Mouse (Mus musculus) forebrain, embryonic 10.5 days (tissue): ENCODE results near the gene Lrp5. TPM values are rescaled to one million over a fixed set of nuclear protein-coding genes. Genes with fewer than 3 reads are reported as not detected.

Experiments used
- DNase-seq: peaks from one replicate; pipeline ENCODE4 v3.0.0-alpha.2; 2017; ENCODE audit warnings: low spot score; ENCODE audit errors: extremely low spot score
- H3K27ac ChIP-seq: fragments of 300-500 bp; sonication (generic); 2 replicates; pipeline ENCODE4 v1.5.1; 2016; ENCODE audit warnings: mild to moderate bottlenecking
- H3K27me3 ChIP-seq: fragments of 300-500 bp; sonication (generic); 2 replicates; pipeline ENCODE4 v1.6.1; 2016; ENCODE audit warnings: mild to moderate bottlenecking; ENCODE audit not compliant: poor library complexity, severe bottlenecking
- H3K36me3 ChIP-seq: fragments of 300-500 bp; sonication (generic); replicated peaks from 2 replicates; pipeline ENCODE4 v1.6.1; 2016; ENCODE audit warnings: mild to moderate bottlenecking, moderate library complexity
- H3K4me1 ChIP-seq: fragments of 300-500 bp; sonication (generic); 2 replicates; pipeline ENCODE4 v1.6.1; 2016
- H3K4me3 ChIP-seq: fragments of 300-500 bp; sonication (generic); 2 replicates; pipeline ENCODE4 v1.5.1; 2016; ENCODE audit warnings: mild to moderate bottlenecking, moderate library complexity
- H3K9me3 ChIP-seq: fragments of 300-500 bp; sonication (generic); 2 replicates; pipeline ENCODE4 v1.6.1; 2016; ENCODE audit warnings: mild to moderate bottlenecking, moderate library complexity
- WGBS: fragments of 180-500 bp; shearing (Covaris S2); methylation state at CpG from one replicate; pipeline ENCODE4 v1.1.7; 2016; 5-methylcytosine and 5-hydroxymethylcytosine counted together
- polyA plus RNA-seq: library from polyadenylated mRNA; unstranded; fragments of >200 nt; fragmentation: Nextera tagmentation; extraction: Ambion mirVana; gene quantifications from 2 replicates; pipeline ENCODE4 v1.2.1, GENCODE M21; 2016

Lrp5 gene
- polyA plus RNA-seq, 1 experiment from 2014 or later = 3.6 TPM

DNA sequence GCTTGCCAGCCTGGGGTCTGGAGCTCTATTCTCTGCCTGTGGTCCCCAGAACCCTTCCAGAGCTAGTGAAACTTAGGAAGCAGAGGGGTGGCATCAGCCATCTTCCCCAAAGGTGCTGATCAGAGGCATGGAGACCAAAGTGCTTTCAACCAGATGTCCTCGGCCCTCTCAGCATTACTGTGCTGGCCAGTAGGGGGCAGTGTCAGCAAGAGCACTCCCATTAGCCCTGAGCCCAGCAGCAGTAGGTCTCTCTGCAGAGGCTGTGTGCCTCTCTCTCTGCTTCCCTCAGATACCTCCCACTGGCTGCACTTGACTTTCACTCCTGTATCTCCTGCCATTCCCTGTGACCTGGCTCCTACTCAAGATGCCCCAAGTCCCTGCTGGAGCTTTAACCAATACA, 99.8 kb downstream of the Lrp5 start:
- DNase-seq = peak; percentile 47
- Histone ChIP-seq H3K27me3 (no peaks in the 10 kb centered on the region), H3K4me1 (no peaks in the 10 kb centered on the region), H3K4me3 (no peak overlapping the region), H3K27ac (no peak overlapping the region), H3K36me3 (peaks cover 87% of the 10 kb centered on the region), H3K9me3 (no peaks in the 10 kb centered on the region)
- 59% methylated on average over 1 of the region's 1 CpGs for WGBS

DNA sequence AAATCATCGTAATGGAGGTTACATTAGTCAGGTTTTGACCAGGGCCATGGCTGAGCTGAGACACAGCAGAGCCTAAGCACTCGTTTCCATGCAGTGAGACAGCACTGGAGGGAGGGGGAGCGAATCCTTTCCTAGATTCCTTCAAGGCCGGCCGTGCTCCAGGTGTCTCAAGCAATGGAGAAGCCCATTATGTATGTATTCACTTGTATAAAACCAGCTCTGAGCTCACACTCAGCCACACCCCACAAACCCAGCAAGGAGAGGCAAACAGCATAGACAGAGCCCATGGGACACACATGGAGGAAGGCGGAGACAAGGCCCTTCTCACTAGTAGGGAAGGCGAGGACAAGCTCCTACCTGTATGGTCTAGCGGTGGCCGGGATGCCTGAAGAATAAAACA, 100.3 kb downstream of the Lrp5 start:
- WGBS = 95% methylated on average over 9 of the region's 9 CpGs
- Histone ChIP-seq H3K4me1 (no peaks in the 10 kb centered on the region), H3K9me3 (no peaks in the 10 kb centered on the region), H3K27ac (no peak overlapping the region), H3K4me3 (no peak overlapping the region), H3K27me3 (no peaks in the 10 kb centered on the region), H3K36me3 (peaks cover 82% of the 10 kb centered on the region)
- no peak for DNase-seq

DNA sequence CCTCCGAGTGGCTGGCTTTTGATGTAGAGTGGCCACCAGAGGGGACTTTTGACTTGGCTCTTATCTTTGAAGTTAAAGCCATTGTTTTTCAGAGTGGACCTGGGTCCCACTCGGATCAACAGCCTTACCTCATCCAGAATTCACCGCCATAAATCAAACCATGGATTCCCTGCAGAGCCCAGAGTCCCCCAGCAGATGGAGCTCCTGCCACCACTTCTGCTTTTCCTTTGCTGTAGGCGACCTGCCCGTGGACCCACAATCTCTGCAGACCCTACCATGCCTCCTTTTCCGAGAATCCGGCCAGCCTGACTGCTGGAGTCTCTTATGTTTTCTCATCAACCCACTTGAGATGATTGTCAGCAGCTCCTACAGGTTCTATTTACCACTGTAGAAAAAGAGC, 105.0 kb downstream of the Lrp5 start:
- 34% methylated on average over 7 of the region's 7 CpGs for WGBS
- peak; percentile 48 for DNase-seq
- peaks cover 11% of the 10 kb centered on the region for H3K4me1 ChIP-seq
- no peaks in the 10 kb centered on the region for H3K9me3 ChIP-seq
- no peak overlapping the region for H3K27ac ChIP-seq
- H3K4me3 ChIP-seq = no peak overlapping the region
- peaks cover 36% of the 10 kb centered on the region for H3K36me3 ChIP-seq
- no peaks in the 10 kb centered on the region for H3K27me3 ChIP-seq

DNA sequence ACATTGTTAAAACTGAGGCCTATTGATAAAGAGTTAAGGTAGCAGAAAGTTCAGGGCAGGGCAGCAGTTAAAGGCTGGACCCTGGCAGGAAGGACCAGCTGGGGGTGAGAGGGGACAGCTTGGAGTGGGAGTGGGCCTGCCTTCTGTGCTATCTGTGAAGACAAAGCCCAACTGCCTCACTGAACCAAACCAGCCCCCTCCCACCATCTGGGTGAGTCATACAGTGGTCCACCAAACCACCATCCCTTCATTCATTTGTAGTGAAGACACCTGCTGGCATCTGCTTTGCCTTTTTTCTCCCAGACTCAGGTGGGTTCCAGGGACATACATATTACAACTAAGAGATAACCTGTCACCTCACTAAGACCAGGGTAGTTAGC, 108.5 kb downstream of the Lrp5 start:
- Histone ChIP-seq H3K4me1 (peaks cover 28% of the 10 kb centered on the region), H3K36me3 (peaks cover 5% of the 10 kb centered on the region), H3K9me3 (no peaks in the 10 kb centered on the region), H3K4me3 (no peak overlapping the region), H3K27me3 (no peaks in the 10 kb centered on the region), H3K27ac (no peak overlapping the region)
- no peak for DNase-seq

DNA sequence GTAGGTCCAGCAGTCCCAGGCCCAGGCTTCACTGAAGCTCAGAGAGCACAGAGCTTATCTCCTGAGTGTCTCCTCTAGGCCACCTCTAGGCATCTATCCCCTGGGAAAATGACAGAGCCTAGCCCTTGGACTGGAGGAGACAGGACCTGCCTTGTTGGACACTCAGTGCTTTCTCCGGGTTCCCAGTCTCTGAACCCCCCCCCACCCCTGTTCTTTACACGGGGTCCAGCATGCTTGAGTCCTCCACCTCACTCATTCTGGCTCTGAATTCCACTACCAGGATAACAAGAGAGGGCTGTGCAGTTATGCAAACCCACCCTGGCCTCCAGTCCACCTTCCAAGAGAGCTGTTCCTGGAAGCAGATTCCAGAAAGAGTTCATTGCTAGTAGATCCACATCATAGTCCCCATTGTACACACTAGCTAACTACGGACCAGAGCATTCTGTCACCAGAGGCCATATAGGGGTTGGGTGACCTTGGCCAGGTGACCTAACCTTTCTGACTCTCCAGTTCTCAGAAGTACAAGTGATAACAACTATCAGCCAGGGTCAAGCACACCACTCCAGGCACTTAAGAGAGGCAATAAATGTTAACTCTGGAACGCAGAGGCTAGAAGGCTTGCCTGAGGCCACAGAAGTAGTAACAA, 109.0 kb downstream of the Lrp5 start:
- Histone ChIP-seq H3K27me3 (no peaks in the 10 kb centered on the region), H3K4me3 (peak overlapping the region; percentile 80; the same call in 1 of the 2 replicates), H3K36me3 (peaks cover 3% of the 10 kb centered on the region), H3K4me1 (peaks cover 28% of the 10 kb centered on the region), H3K9me3 (no peaks in the 10 kb centered on the region), H3K27ac (peak overlapping the region; percentile 95)
- 91% methylated on average over 4 of the region's 4 CpGs for WGBS
- no peak for DNase-seq

DNA sequence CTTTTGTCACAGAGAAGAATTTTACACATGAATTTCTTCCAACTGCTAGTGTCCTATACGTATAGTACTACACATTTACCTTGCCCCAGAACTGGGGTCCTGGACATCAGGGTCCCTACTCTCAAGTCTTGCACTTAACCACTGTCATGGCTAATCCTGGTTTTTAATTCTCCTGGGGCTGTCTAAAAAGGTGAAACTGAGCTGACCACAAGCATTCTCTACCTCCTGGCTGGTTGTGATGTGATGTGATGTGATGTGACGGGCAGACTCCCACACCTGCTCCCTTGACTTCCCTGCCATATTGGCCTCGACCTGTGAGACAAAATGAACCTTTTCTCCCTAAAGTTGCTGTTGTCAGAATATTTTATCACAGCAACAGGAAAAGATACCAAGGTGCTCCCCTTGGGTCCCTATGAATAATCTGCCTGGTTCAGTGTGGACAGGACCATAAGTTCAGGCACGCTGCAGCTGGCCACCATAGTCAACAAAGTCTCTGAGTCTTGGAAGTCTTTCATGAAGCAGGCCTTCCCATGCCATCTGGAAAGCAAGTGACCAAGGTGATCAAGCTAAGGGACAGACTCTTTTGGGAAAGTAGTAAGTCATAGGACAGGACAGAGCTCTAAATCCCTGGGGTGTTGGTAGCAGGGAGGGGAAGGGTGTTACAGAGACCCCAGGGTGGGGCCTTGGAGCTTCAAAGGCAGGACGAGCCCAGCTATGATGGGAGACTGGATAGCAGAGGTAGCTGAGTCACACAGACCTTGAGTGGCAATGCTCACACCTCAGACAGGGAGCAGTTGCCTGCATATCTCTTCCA, 109.7 kb downstream of the Lrp5 start:
- no peak for DNase-seq
- H3K27ac ChIP-seq = peak overlapping the region; percentile 95
- H3K4me1 ChIP-seq = peaks cover 28% of the 10 kb centered on the region
- WGBS = 76% methylated on average over 5 of the region's 5 CpGs
- no peaks in the 10 kb centered on the region for H3K9me3 ChIP-seq
- peak overlapping the region; percentile 80 for H3K4me3 ChIP-seq
- peaks cover 8% of the 10 kb centered on the region for H3K36me3 ChIP-seq
- no peaks in the 10 kb centered on the region for H3K27me3 ChIP-seq

DNA sequence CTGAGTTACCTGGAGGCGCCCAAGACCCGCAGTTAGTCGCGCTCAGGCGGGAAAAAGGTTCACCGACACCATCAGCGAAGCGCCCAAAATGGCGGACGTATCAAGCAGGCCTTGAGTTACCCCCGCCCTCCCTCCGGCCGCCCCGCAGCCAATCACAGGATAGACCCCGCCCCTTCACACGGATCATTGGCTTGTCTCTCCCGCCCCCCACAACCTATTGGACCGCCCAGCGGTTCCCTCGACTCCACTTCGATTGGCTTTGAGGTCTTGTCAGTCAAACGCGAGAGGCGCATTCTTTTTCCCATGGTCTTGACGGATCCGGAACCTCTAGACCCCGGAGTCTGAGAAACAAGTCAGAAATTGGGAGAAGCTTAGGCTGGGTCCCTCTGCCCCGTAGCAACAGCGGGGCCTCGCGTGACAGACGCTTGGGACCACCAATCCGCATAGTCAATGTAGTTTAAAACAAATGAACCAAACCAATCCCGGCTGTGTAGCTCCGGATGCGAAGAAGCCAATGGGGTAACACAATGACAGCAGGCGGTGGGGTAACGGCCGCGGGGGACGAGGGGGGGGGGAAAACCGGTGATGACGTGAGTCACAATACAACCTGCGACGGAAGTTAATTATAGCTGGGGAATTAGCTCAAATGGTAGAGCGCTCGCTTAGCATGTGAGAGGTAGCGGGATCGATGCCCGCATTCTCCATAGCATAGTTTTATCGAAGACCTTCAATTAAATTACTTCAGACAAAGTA, 110.6 kb downstream of the Lrp5 start, which contains the start of gene Ppp6r3:
Ppp6r3 (minus strand) TSS at position 118 of the 753 bp plus-strand sequence.
- Histone ChIP-seq H3K4me3 (peak within 1 kb of the TSS; percentile 80), H3K4me1 (peaks cover 28% of the 10 kb centered on the region), H3K27ac (peak within 1 kb of the TSS; percentile 95), H3K27me3 (no peaks in the 10 kb centered on the region), H3K36me3 (peaks cover 13% of the 10 kb centered on the region), H3K9me3 (no peaks in the 10 kb centered on the region)
- WGBS = 1% methylated on average over 51 of the region's 51 CpGs
- DNase-seq = peak; percentile 98

DNA sequence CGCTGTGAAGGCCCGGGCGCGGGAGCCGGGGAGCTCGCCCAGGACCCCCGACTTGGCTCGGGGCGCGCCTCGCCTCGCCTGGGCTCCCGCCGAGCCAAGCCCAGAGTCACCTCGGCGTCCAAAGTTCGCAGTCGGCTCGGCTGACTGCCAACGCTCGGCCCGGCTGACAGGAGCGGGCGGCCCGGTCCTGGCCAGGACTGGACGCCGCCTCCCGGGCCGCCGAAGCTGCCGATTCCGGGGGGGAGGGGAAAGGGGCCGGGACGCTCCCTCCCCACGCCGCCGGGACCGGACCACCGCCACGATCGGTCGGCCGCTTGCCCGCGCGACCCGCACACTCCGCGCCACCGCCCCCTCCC, 111.1 kb downstream of the Lrp5 start:
- peaks cover 16% of the 10 kb centered on the region for H3K36me3 ChIP-seq
- peaks cover 28% of the 10 kb centered on the region for H3K4me1 ChIP-seq
- peak overlapping the region; percentile 80 for H3K4me3 ChIP-seq
- H3K27me3 ChIP-seq = no peaks in the 10 kb centered on the region
- under 1% methylated on average over 50 of the region's 50 CpGs for WGBS
- H3K9me3 ChIP-seq = no peaks in the 10 kb centered on the region
- DNase-seq = no peak
- peak overlapping the region; percentile 95 for H3K27ac ChIP-seq

DNA sequence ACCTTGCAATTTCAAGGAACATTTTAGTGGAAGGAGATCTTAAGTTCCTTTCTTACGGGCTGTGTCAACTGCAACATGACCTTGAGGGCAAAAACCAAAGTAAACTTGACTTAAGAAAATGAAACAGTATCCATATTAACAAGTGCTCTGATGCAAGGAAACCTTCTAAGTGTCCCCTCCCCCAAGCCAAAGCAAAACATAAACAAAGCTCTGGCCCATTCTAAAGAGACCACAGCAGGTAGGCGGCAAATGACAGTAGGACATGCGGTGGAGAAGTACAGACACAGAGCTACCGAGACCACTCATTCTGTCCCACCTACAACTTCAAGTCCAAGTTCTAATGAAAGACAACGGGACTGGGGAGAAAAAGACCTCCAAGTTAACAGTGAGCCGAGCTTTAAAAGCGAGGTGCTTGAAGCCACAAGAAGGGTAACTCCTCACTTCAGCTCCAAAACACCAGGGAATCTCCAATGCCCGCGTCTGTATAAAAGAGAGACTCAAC, 111.7 kb downstream of the Lrp5 start:
- no peak for DNase-seq
- 6% methylated on average over 9 of the region's 9 CpGs for WGBS

DNA sequence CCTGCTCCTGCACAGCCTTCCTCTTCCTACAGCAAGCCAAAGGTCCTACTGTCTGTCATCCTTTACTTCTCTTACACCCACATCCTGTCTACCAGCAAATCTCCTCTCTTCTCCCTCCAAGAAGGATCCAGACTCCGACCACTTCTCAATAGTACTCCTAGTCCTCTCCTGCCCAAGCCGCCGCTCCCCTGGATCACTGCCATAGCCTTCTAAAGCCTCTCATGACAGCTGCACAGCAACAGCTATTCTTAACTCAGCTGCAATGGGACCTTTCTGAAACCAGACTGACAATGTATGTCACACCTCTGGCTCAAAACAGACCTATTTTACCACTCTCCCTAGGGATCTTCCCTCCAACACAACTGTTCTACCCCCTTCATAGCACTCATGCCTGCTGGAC, 122.1 kb downstream of the Lrp5 start:
- Histone ChIP-seq H3K4me1 (no peaks in the 10 kb centered on the region), H3K27me3 (no peaks in the 10 kb centered on the region), H3K9me3 (peaks cover 38% of the 10 kb centered on the region), H3K36me3 (peaks cover 82% of the 10 kb centered on the region), H3K4me3 (no peak overlapping the region), H3K27ac (no peak overlapping the region)
- whole genome bisulfite sequencing = 97% methylated on average over 3 of the region's 3 CpGs
- DNase-seq = no peak

More for the DNA sequence above, 111.7 kb downstream of the Lrp5 start:
- Histone ChIP-seq H3K9me3 (no peaks in the 10 kb centered on the region), H3K4me3 (peak overlapping the region; percentile 80), H3K4me1 (peaks cover 28% of the 10 kb centered on the region), H3K27ac (peak overlapping the region; percentile 95), H3K27me3 (no peaks in the 10 kb centered on the region), H3K36me3 (peaks cover 20% of the 10 kb centered on the region)

DNA sequence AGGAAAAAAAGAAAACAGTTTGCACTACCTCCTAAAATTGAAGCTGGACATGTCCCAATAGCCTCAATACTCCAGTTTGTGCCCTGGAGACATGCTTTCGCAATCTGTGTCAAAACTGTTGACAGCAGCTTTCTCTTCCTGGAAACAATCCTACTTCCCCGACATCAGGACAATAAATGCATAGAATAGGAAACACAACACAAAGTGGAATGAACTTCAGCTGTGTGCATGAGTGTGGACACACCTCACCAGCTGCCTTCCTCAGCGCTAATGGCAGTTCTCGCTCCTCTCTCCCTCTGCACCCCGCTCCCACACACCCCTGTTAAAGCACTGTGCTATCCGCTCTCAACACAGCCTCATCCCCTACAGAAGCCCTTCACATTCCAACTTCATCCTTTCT, 123.6 kb downstream of the Lrp5 start:
- Histone ChIP-seq H3K36me3 (peaks cover 83% of the 10 kb centered on the region), H3K27ac (no peak overlapping the region), H3K4me3 (no peak overlapping the region), H3K27me3 (no peaks in the 10 kb centered on the region), H3K9me3 (peaks cover 48% of the 10 kb centered on the region), H3K4me1 (no peaks in the 10 kb centered on the region)
- no peak for DNase-seq
- 94% methylated on average over 6 of the region's 6 CpGs for WGBS

DNA sequence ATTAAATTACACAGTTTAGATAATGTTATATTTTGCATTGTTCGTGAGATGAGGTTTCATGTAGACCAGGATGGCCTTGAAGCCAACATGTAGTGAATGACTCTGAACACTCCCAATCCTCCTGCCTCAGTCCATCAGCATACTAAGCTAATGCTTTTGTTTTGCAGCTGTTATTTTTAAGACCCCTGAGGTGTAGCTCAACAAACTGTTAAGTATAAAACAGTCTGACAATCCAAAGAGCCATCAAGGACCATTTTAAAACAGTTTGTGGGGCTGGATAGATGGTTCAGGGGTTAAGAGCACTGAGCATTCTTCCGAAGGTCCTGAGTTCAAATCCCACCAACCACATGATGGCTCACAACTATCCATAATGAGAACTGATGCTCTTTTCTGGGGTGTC, 124.1 kb downstream of the Lrp5 start:
- H3K27me3 ChIP-seq = no peaks in the 10 kb centered on the region
- WGBS = 95% methylated on average over 2 of the region's 2 CpGs
- H3K27ac ChIP-seq = no peak overlapping the region
- no peaks in the 10 kb centered on the region for H3K4me1 ChIP-seq
- no peak overlapping the region for H3K4me3 ChIP-seq
- no peak for DNase-seq
- H3K9me3 ChIP-seq = peaks cover 48% of the 10 kb centered on the region
- H3K36me3 ChIP-seq = peaks cover 82% of the 10 kb centered on the region
